Mouse (Mus musculus) G1E-ER4 (cell line): ENCODE measurements around the gene Axdnd1. TPM values are rescaled to one million over a fixed set of nuclear protein-coding genes. Genes with fewer than 3 reads are reported as not detected.

Experiments used
- GATA1 ChIP-seq: IDR thresholded peaks from one replicate; pipeline ENCODE4 v1.8.0; 2012; ENCODE audit warnings: low read length, inconsistent platforms
- polyA plus RNA-seq: library from polyadenylated mRNA; stranded (reverse); fragments of >175 nt; gene quantifications from 2 replicates; pipeline ENCODE4 v1.2.3, GENCODE M21; 2012

Gene Axdnd1
- not detected in 2 replicates for polyA plus RNA-seq

DNA sequence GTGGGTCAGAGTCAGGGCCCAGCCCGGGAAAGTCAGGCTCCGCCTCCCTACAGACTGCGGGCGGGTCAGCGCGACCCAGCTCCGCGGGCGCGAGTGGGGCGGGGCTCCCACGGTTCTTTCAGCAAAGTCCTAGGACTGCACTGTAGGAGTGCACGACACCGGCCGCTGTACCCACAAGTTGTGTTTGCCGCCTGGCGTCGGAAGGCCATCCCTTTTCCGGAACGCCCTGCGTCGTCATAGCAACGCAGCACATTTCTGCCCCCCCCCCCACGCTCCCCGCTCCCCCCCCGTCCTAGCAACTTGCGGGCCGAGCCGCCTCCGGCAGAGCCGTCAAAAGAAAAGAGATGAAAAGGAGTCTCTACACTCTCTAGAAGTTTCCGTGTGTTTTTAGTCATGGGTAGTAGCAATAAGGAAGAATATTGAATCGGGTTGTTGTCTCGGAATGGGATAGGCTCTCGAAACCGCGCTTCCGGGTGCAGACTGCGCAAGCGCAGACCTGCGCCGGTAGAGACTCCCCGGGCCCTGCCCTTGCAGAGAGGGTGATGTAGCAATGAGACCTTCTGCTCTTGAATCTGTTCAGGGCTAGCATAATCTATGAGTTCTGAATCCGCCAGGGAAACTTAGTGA lies at the start of gene Axdnd1:
Axdnd1 (minus strand) TSS at position 489 of the 627 bp plus-strand sequence.
- TF ChIP-seq GATA1, result no peak

DNA sequence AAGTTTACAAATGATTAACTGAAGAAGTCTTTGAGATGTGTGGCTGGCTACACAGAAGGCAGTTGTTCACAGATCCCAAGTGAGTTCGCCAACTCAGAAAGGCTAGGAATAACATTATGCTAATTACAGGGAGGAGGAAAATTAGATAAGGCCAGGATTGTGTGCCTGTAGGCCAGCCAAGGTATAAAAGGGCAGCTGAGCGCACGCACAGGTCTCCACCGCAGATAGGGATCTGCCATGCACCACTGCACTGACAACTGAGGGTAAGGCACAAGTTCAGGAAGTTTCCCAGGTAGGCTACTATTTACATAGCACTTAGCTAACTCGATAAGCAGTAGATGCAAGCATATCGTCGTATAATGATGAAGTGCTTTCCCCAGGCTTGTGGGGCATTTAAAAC lies 49.6 kb upstream of the Axdnd1 start:
- no peak for TF ChIP-seq GATA1

DNA sequence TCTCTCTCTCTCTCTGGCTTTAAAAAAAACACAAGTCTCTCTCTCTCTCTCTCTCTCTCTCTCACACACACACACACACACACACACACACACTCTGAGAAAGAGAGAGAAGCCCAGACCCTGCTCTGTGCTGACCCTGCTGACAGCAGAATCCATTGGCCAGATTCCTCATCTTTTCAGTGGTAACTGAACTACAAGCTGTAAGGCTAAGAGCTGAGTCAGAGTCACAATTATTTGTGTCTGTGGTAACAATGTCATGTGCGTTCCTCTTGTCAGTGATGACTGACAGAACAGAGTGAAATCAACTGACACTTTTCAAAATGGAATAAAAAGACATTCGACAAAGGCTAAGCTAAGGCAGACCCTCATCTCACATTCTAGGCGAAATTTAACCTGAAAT lies 47.6 kb upstream of the Axdnd1 start:
- no peak for TF ChIP-seq GATA1

DNA sequence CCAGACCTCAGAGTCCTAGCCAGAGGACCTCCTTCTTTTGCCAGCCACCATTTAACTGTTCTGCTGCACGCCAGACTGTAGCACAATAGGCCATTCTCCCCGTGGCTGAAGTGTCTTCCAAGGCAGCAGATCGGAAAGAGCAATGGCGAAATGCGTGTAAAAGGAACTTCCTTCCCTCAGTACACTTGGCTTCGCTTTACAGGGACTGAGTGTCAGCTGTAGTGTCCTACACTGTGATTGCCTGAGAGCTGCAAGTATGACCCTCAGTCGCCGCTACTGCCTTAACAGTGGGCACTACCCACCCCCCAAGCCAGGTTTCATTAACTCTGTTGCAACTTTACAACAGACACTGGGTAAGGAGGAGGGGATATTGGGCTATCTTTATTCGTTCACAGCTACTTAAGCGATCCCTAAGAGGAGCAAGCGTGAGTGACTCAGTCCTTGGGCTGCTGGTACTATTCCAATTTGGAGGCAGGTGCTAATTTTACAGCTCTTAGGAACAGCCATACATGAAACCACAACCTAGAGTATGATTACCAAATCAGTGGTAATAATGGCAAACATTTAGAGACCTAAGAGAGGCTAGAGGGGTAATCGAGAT lies 46.8 kb upstream of the Axdnd1 start:
- no peak for TF ChIP-seq GATA1

DNA sequence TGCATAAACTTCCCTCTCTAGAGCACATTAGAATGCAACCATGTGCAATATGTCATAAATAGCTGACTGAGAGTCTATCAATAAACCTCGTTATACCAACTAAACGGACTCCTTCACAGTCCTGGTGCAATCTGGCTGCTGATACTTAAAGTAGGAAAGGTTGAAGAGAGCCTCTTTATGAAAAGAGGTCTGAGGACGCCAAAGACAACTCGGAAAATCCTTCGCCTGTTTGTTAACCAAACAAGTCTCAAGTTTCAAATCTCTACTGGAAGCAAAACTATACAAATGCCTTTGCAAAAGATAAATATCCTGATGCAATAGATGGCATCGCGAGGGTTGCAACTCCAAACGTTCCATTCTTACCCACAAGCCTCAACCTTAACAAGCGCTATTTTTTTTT lies 44.0 kb upstream of the Axdnd1 start:
- TF ChIP-seq GATA1, result no peak

DNA sequence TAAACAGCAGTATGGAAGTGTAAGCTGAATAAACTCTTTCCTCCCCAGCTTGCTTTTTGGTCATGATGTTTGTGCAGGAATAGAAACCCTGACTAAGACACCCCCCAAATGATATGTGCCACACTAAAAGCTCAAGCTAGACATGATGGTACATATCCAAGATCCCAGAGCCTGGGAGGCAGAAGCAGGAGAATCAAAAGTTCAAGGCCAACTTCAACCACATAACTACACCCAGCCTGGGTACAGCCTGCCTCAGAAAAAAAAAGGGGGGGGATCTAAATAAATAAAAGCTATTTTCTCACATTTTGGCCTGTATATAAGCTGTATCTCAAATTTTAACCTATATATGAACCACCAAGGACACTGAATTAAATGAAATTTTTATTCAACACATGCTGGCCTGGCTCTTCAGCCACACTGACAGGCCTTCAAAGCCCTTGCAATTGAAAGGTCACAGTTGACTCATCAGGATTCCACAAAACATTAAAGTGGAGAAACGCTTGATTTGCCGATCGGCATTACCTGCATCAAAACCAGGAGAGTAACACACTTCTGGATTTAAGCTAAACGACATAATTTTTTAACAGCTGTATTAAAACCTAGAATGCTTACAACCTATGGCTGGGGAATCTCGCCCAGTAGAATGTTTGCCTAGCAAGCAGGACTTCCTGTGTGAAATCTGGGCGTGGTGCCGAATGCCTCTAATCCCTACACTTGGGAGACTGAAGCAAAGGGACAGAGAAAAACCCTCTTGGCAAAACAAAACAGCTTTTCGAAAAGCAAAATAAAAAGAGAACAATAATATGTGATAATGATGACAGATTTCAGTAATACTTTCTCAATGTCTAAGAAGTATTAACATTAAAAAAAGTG lies 43.3 kb upstream of the Axdnd1 start:
- no peak for TF ChIP-seq GATA1

DNA sequence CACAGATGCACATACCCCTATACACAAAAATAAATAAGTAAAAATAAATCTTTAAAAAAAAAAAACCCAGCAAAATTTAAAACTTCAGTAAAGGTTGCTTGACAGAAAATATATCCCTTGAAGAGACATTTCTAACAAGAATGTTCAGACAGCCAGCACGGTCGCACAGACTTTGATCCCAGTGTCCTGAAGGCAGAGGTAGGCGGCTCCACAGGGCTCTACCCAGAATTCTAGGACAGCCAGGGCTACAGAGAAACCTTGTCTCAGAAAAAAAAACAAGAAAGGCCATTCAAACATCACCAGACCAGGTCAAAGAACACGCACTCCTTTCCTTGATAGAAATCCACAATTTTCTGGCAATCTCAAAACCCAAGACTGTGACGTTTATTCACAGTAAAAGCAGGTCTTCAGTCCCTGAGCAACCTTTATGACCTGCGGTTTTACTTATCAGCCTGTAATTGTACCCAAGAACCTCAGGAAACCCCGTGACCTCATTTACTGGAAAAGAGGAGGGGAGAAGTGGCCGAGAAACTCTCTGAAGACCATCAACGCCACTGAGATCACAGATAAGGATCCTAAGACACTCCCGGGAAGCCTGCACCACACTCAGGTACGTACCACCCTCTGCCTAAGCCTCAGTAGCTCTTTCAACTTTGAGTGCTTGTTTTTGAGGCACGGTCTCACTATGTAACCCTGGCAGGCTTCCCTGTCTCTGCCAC lies 41.5 kb upstream of the Axdnd1 start:
- TF ChIP-seq GATA1, result peak; percentile 33

DNA sequence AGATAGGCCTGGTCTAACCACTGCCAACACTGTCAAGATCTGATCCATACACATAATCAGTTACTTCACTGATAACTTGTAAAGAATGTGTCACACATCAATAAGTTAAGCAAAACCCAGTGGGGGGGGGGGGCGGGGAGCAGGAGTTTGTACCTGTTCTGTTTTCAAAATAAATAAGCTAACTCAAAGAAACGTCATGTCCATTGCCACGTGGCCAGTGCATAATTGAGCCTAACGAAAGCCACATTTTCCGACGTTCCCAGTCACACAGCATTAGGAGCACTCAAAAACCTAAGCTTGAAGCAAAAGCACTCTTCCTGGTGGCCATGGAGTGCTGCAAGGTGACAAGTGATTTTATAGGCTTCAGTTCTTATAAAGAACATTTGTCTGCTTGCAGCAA lies 40.1 kb upstream of the Axdnd1 start:
- TF ChIP-seq GATA1, result no peak

DNA sequence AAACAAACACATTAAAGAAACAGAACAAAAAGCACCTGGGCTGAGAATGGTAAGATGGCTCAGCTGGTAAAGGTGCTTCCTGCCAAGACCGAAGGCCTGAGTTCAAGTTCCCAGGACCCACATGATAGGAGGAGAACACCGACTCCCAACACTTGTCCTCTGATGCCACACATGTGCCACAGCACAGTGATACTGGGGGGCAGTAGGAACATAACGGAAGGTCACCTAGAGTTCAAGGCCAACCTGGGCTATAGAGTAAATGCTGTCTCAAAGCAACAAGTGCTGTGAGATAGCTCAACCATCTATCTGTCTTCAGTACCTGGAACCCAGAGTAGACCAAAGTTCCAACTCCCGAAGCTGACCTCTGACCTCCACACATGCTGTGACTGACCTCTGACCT lies 39.3 kb upstream of the Axdnd1 start:
- TF ChIP-seq GATA1, result no peak

DNA sequence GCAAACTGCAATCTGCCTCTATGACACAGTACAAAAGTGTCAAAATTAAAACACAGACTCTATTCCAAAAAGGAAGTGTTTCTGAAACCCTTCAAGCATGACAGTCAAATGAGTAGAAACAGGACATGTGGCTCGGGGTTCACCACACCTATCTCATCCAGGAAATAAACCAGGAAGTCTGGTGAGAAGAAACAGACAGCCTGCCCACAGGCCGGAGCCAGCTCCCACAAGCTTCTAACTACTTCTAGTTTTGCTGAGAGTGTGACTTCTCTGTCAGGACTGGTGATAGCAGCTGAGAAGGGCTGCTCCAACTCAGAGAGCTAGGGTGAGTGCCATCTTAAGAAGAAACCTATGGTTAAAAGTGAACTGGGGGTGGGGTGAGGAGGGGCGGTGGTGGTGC lies 38.7 kb upstream of the Axdnd1 start:
- no peak for TF ChIP-seq GATA1

DNA sequence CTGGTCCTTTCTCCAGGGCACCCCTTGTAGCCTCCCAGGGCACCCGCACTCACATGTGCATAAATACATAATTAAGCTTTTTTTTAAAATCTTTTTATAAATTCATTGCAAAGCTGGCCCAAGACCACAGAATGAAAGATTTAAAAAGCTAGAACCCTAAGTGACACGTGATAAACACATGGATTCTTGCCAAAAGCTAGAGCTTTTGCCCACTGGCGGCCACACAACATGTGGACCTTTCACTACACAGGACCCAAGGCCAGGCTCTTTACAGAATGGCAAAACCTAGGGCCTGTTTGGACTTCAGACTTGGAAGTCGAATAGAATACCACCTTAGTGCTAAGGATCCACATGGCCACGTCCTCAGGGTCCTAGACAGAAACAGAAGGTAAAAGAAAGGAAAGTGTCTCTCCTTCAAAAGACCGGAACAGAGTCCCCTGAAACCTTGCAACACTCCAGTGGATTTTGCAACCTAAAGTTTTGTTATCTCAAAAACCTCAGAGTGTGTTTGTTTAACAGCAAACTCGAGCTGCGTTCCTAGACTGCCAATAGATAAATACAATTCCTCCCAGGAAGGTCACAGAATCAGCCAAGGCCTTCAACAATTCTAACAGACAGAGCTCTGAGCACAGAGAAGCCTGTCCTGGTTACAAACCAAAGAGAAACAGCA lies 37.6 kb upstream of the Axdnd1 start:
- TF ChIP-seq GATA1, result no peak

DNA sequence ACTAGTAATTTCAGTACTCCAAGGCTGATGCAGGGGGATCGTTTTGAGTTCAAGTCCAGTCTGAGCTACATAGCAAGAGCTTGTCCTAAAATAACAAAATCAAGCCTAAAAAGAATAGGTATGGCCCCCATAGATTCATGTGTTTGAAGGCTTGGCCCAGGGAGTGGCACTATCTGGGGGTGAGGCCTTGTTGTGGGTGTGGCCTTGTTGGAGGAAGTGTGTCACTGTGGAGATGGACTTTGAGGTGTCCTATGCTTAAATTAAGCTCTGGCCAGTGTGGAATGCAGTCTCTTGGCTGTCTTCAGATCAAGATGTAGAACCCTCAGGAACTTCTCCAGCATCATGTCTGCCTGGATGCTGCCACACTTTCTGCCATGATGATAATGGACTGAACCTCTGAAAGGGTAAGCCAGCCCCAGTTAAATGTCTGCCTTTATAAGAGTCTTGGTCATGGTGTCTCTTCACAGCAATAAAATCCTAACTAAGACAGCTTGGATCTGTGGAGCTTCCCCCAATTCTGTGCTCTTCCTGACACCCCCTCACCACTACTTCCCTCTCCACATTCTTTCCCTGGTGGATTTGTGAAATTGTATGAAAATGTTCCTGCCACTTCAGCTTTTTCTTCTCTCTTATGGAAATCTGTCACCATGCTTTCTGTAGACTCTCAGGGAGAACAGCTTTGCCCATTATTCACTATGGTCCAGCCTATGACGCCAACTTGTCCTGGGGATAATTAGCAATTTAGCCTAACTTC lies 34.2 kb upstream of the Axdnd1 start:
- TF ChIP-seq GATA1, result no peak

DNA sequence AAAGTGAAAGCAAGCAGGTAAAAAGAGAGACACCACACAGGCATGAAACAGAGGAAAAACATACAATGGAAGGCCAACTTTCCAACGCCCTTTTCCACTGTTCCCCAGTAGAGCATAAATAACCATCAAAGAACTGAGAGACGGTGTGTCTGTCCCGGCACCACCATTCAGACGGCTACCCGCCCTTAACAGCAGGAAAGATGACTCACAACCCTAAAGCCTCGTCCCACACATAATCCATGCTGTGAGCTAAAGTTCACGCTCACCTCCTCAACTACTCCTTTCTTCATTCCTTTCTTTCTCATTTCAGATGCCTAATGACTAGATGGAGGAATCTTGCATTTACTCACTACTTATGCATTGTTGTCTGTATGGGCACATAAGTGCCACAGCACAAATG lies 33.4 kb upstream of the Axdnd1 start:
- no peak for TF ChIP-seq GATA1

DNA sequence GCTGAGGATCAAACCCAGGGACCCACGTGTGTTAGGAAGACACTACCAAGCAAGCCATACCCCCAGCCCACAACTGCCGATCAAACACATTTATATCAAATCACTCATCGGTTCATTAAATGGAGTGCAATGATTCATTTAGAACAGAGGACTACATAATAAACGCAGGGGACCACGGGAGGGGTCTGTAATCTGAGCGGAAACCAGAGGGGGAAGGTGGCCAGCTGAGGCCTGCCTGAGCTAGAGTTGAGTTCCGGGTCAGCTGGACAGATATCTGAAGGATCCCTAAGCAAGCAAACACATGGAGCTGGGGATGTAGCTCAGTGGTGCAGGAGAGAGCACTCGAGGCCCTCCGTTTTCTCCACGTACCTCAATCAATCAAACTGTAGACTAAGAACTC lies 32.9 kb upstream of the Axdnd1 start:
- no peak for TF ChIP-seq GATA1

DNA sequence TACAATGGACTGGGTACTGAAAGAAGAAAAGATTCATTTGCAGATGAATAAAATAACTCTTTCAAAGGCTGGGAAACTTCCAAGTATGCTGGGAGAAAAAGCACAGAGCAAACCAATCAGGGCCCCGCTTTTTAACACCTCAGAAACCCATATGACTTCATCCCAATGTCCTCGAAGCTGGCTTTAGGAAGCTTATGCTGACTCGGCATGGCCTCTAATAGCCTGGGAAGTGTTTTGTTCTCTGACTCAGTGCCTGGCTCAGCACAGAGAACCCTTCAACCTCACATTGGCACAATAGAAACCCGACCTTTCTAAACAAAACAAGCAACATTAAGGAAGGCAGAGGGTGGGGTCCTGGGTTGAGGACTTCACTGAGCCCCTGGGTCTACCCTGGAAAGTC lies 29.5 kb upstream of the Axdnd1 start:
- TF ChIP-seq GATA1, result no peak
